Mouse (Mus musculus): ENCODE results near the gene Chdh.

The Chdh gene

GRCm38 (mm10) chr14:30066752-30067151 is 57.9 kb downstream of the Chdh start:
- DNase-seq, result no peak

- DNase-seq, result no peak
Observed at GRCm38 (mm10) chr14:30068566-30068965, 59.7 kb downstream of the Chdh start.

- DNase-seq, result no peak
Observed at GRCm38 (mm10) chr14:30075268-30075887, 66.6 kb downstream of the Chdh start.

- DNase-seq, result peak; percentile 83
Observed at GRCm38 (mm10) chr14:30078115-30078808, 69.4 kb downstream of the Chdh start.

GRCm38 (mm10) chr14:30079729-30080128 is 70.9 kb downstream of the Chdh start:
- no peak for DNase-seq
